Mouse (Mus musculus) cortical plate, adult 2 months (tissue): ENCODE results near the gene Kcnip4.

Source experiments
- CTCF ChIP-seq: fragments of 200-500 bp; IDR thresholded peaks from 2 replicates; pipeline ENCODE4 v1.5.1; 2011; ENCODE audit warnings: mild to moderate bottlenecking, control low read depth, low read length; ENCODE audit not compliant: insufficient read depth; ENCODE audit errors: extremely low read depth
- POLR2A ChIP-seq: fragments of 200-500 bp; IDR thresholded peaks from 2 replicates; pipeline ENCODE4 v1.6.1; 2011; ENCODE audit warnings: mild to moderate bottlenecking, low read length, control low read depth; ENCODE audit not compliant: insufficient read depth; ENCODE audit errors: extremely low read depth

GRCm38 (mm10) chr5:49292421-49292820 is 232.3 kb downstream of the Kcnip4 start:
- no peak for TF ChIP-seq CTCF
- TF ChIP-seq POLR2A, result no peak
